Mouse (Mus musculus) liver, postnatal 0 days (tissue): ENCODE results near the gene Mat1a.

Experiments
- CTCF ChIP-seq: sonication (generic); IDR thresholded peaks from 2 replicates; pipeline ENCODE4 v1.5.1; 2016; ENCODE audit warnings: antibody characterized with exemption, low read depth
- EP300 ChIP-seq: IDR thresholded peaks from 2 replicates; pipeline ENCODE4 v1.6.1; 2016; ENCODE audit warnings: antibody characterized with exemption, low read depth, mild to moderate bottlenecking

GRCm38 (mm10) chr14:41168567-41168966 is 63.7 kb downstream of the Mat1a start:
- TF ChIP-seq EP300 (no peak), CTCF (no peak)
